Mouse (Mus musculus): ENCODE measurements at regions not wholly inside any gene's neighbourhood (a gene's known extent, or its start where the extent isn't known, plus 50 kb on each side); places are given as distances from the start of the nearest gene placed in this dataset.
A peak's percentile ranks its signal among the peaks of the same experiment; 100 is the strongest.

DNA sequence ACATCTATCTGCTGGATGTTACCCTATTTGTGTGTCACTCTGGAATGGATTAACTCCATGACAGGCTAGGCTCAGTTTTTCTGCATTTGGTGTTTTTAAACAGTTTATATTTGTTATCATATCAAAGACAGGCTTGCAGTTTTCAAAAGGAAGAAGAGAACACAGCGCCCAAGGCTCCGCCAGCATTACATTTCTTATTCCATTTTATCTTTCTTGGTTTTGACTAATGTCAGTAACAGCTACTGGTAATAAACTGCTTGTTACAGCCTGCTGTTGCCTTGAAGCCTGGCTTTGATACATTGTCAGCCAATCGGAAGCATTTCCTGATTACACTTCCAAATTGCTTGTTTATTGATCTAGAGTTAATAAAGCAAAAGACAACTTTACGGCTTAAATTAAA lies 219.4 kb upstream of the Mdfic start:
- H3K79me2 ChIP-seq (ENCODE audit: inconsistent target), result no peaks in the 10 kb centered on the region

DNA sequence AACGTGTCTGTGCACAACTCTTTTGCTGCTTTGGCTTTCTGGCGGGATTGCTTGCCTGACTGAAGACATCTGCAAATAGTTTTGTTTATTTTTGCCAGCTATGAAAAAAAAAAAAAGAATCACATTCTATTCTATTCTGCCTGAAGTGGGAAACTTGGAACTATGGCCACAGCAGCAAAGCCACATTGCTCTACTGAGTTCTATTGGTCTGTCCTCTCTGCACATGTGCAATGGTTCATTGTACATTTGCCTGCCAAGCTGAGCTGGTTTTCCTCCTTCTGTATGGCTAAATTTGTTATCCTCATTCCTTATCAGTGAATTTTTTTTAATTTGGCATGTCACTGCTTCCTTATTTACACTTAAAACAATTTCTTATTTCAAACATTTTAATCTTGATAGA lies 211.1 kb upstream of the Mdfic start:
- Histone ChIP-seq H3K4me3 (ENCODE audit: inconsistent target) (no peak overlapping the region), H3K36me3 (ENCODE audit: inconsistent target) (no peaks in the 10 kb centered on the region), H3K79me2 (ENCODE audit: inconsistent target) (no peaks in the 10 kb centered on the region), H3K27ac (no peak overlapping the region)
- WGBS (ENCODE audit: missing documents), result 94% methylated on average over 2 of the region's 2 CpGs

More for the DNA sequence above, 219.4 kb upstream of the Mdfic start:
- Histone ChIP-seq H3K27ac (no peak overlapping the region), H3K36me3 (ENCODE audit: inconsistent target) (no peaks in the 10 kb centered on the region), H3K4me3 (ENCODE audit: inconsistent target) (no peak overlapping the region)
- WGBS (ENCODE audit: missing documents), result 85% methylated on average over 4 of the region's 4 CpGs

- no peak overlapping the region for H3K4me3 ChIP-seq (ENCODE audit: inconsistent target)
- no peaks in the 10 kb centered on the region for H3K79me2 ChIP-seq (ENCODE audit: inconsistent target)
- no peak overlapping the region for H3K27ac ChIP-seq
- WGBS (ENCODE audit: missing documents), result 57% methylated on average over 2 of the region's 2 CpGs
- no peaks in the 10 kb centered on the region for H3K36me3 ChIP-seq (ENCODE audit: inconsistent target)
Observed at GRCm38 (mm10) chr6:15537279-15537678, 183.2 kb upstream of the Mdfic start.

- no peaks in the 10 kb centered on the region for H3K36me3 ChIP-seq (ENCODE audit: inconsistent target)
- no peak overlapping the region for H3K27ac ChIP-seq
- no peak overlapping the region for H3K4me3 ChIP-seq (ENCODE audit: inconsistent target)
- WGBS (ENCODE audit: missing documents), result 83% methylated on average over 4 of the region's 4 CpGs
- H3K79me2 ChIP-seq (ENCODE audit: inconsistent target), result no peaks in the 10 kb centered on the region
Observed at GRCm38 (mm10) chr6:15541969-15542368, 178.5 kb upstream of the Mdfic start.

GRCm38 (mm10) chr6:15543516-15544080 lies 176.9 kb upstream of the Mdfic start:
- Histone ChIP-seq H3K27ac (no peak overlapping the region), H3K79me2 (ENCODE audit: inconsistent target) (no peaks in the 10 kb centered on the region), H3K36me3 (ENCODE audit: inconsistent target) (no peaks in the 10 kb centered on the region), H3K4me3 (ENCODE audit: inconsistent target) (no peak overlapping the region)
- WGBS (ENCODE audit: missing documents), result 89% methylated on average over 14 of the region's 14 CpGs

DNA sequence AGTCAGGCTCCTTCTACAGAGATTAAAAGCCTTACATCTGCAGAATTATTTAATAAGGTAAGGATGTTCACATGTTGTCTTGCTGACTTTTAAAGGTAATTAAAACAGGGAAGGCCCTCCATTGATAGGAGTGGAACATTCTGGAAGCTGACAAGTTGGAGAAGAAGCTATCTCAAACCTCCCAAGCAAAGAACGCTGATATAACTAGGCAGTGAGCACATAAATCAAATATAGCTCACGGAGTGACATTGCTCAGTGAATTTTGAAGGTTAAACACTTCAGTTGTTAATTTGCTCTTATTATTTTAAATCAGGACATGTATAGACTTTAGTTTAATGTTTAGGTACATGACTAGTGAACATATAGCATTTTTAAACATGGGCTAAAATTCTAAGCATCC lies 171.6 kb upstream of the Mdfic start:
- WGBS (ENCODE audit: missing documents), result 93% methylated on average over 2 of the region's 2 CpGs
- no peak overlapping the region for H3K4me3 ChIP-seq (ENCODE audit: inconsistent target)
- H3K36me3 ChIP-seq (ENCODE audit: inconsistent target), result no peaks in the 10 kb centered on the region
- H3K79me2 ChIP-seq (ENCODE audit: inconsistent target), result no peaks in the 10 kb centered on the region
- H3K27ac ChIP-seq, result no peak overlapping the region

DNA sequence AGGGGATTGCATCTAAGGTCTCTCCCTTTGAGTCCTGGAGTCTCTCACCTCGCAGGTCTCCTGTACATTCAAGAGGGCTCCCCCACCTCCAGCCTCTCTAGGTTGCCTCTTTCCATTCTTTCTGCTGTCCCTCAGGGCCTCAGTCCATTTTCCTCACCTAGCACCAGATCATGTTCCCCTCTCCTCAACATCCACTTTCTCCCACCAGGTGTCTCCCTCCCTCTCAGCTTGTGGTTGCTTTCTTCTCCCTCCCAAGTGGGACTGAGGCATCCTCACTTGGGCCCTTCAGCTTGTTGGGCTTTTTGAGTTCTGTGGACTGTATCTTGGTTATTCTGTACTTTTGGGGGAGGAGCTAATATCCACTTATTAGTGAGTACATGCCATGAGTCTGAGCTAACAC lies 127.7 kb upstream of the Mdfic start:
- H3K36me3 ChIP-seq (ENCODE audit: inconsistent target), result no peaks in the 10 kb centered on the region
- H3K27ac ChIP-seq, result no peak overlapping the region
- WGBS (ENCODE audit: missing documents), result 79% methylated on average over 1 of the region's 1 CpGs
- no peaks in the 10 kb centered on the region for H3K79me2 ChIP-seq (ENCODE audit: inconsistent target)
- H3K4me3 ChIP-seq (ENCODE audit: inconsistent target), result no peak overlapping the region

GRCm38 (mm10) chr6:15597226-15597983 lies 123.1 kb upstream of the Mdfic start:
- Histone ChIP-seq H3K79me2 (ENCODE audit: inconsistent target) (no peaks in the 10 kb centered on the region), H3K4me3 (ENCODE audit: inconsistent target) (no peak overlapping the region), H3K27ac (no peak overlapping the region), H3K36me3 (ENCODE audit: inconsistent target) (no peaks in the 10 kb centered on the region)
- 76% methylated on average over 4 of the region's 4 CpGs for WGBS (ENCODE audit: missing documents)

DNA sequence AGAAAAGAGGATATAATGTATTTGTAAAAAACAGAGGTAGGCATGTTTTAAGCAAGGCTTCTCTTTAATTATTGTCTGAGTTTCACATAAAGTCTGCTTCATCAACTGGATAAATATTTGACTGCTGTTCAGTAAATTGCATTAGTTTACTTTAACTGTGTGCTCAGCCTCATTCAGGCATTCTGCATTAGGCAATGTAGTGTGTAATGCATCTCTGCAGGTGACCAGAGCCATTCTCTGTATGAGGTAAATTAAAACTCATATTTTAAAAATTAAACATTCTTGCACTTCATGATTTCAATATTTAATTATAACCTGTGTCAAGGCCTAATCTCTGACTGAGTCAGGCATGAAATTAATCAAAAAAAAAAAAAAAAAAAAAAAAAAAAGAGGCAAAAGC lies 110.3 kb upstream of the Mdfic start:
- H3K4me3 ChIP-seq (ENCODE audit: inconsistent target), result no peak overlapping the region
- no peak overlapping the region for H3K27ac ChIP-seq
- H3K36me3 ChIP-seq (ENCODE audit: inconsistent target), result no peaks in the 10 kb centered on the region
- H3K79me2 ChIP-seq (ENCODE audit: inconsistent target), result no peaks in the 10 kb centered on the region

DNA sequence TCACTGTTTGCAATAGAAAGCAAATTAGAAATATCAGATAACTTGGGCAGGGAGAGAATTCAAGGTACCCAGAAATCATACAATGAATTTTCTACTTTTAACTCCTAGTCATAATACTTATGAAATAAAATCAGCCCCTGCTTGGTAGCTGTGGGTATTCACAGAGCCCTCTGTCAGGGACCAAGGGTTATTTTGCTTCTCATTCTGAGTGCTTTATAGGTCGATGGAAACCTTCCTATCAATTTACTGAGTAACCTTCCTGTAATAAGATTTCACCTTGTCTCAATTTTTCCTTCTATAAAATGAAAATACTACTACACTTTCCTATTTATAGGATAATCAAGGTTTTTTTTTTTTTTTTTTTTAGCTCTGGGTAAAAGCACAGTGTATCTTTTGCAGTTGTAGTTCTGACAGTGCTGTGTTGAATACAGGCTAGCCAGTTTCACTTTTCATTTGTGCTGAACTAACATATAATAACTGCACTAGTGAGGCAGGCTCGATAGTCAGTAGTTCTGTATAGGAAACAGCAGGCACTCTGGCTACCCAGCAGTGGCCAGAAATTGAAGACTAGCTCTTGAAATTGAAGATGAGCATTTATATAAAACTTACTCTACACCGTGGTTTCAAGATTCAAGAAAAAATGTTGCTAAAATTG lies 94.4 kb upstream of the Mdfic start:
- Histone ChIP-seq H3K27ac (no peak overlapping the region), H3K4me3 (ENCODE audit: inconsistent target) (peak overlapping the region; percentile 7; the same call in 1 of the 2 replicates), H3K36me3 (ENCODE audit: inconsistent target) (no peaks in the 10 kb centered on the region), H3K79me2 (ENCODE audit: inconsistent target) (no peaks in the 10 kb centered on the region)
- WGBS (ENCODE audit: missing documents), result 4% methylated on average over 2 of the region's 3 CpGs

DNA sequence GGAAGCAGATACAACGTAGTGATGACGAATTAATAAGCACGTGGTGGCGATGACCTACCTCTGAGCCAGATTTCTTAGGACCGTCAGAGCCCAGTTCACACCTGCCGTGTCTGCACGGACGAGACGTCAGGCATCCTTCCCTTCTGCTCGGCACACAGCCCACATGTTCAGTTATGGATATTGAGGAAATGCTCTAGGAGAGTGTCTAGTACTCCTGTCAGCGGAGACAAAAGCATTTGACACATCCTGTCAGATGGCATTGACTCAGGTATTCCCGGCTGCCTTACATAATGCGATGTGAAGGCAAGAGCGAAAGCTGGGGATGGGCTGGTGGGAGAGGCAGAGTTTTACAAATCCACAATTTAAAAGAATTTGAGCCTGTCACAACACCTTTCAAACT lies 81.9 kb upstream of the Mdfic start:
- H3K4me3 ChIP-seq (ENCODE audit: inconsistent target), result no peak overlapping the region
- H3K79me2 ChIP-seq (ENCODE audit: inconsistent target), result no peaks in the 10 kb centered on the region
- H3K36me3 ChIP-seq (ENCODE audit: inconsistent target), result no peaks in the 10 kb centered on the region
- WGBS (ENCODE audit: missing documents), result 90% methylated on average over 14 of the region's 14 CpGs
- H3K27ac ChIP-seq, result no peak overlapping the region

GRCm38 (mm10) chr6:15639378-15639777 lies 81.1 kb upstream of the Mdfic start:
- Histone ChIP-seq H3K79me2 (ENCODE audit: inconsistent target) (no peaks in the 10 kb centered on the region), H3K4me3 (ENCODE audit: inconsistent target) (no peak overlapping the region), H3K27ac (no peak overlapping the region), H3K36me3 (ENCODE audit: inconsistent target) (no peaks in the 10 kb centered on the region)
- 80% methylated on average over 4 of the region's 4 CpGs for WGBS (ENCODE audit: missing documents)

DNA sequence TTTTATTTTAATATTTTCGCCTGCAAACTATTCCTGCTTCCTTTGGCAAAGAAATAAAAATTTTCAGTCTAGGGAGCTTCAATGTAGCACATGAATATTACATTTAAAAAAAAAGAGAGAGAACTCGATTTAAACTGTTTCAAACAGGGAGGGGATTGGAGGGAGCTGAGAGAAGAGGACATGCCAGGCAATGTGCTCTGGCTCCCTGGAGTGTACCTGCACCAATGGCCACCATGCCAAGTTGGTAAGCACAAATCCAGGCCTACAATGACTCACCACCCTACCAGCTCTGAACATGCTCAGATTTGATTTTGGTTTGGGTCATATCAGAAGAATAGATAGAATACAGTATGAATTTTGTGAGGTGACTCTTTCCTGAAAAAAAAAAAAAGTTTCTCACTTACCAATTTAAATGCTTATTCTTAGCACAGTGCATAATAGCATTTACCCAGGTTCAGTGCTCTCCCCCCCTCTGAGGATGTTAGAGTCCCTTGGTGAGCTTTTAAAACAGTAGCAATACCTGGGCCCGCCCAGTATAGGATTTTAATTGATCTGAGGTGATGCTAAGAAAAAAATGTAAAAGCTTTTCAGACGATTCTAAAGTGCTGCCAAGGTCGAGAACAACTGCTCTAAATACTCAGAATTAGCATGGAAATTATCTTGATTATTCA lies 80.5 kb upstream of the Mdfic start:
- H3K36me3 ChIP-seq (ENCODE audit: inconsistent target), result no peaks in the 10 kb centered on the region
- 78% methylated on average over 5 of the region's 5 CpGs for WGBS (ENCODE audit: missing documents)
- H3K27ac ChIP-seq, result no peak overlapping the region
- no peak overlapping the region for H3K4me3 ChIP-seq (ENCODE audit: inconsistent target)
- no peaks in the 10 kb centered on the region for H3K79me2 ChIP-seq (ENCODE audit: inconsistent target)

GRCm38 (mm10) chr6:15644311-15644710 lies 76.2 kb upstream of the Mdfic start:
- no peak overlapping the region for H3K27ac ChIP-seq
- no peaks in the 10 kb centered on the region for H3K79me2 ChIP-seq (ENCODE audit: inconsistent target)
- no peaks in the 10 kb centered on the region for H3K36me3 ChIP-seq (ENCODE audit: inconsistent target)
- H3K4me3 ChIP-seq (ENCODE audit: inconsistent target), result no peak overlapping the region

DNA sequence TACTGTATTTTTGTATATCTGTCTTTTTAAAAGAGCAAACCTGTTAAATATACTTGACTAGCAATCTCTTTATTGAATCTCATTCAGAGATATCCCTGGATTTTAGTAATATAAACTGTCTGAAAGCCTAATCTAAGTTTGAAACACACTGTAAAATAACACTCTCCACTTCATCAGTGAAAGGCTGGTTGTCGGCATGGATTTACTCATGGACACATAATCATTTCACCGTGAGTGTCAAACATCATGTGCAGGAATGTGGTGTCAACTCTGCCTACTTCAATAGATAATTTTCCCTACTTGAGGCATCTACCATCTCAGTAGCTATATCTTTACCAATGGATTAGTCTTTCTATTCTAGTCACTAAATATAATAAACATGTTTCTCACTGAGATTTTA lies 73.0 kb upstream of the Mdfic start:
- WGBS (ENCODE audit: missing documents), result 95% methylated on average over 2 of the region's 2 CpGs
- no peaks in the 10 kb centered on the region for H3K36me3 ChIP-seq (ENCODE audit: inconsistent target)
- no peak overlapping the region for H3K27ac ChIP-seq
- H3K79me2 ChIP-seq (ENCODE audit: inconsistent target), result no peaks in the 10 kb centered on the region
- H3K4me3 ChIP-seq (ENCODE audit: inconsistent target), result no peak overlapping the region
